Mouse (Mus musculus) liver, embryonic 15.5 days (tissue): ENCODE results near the gene Rnf167. TPM values are rescaled to one million over a fixed set of nuclear protein-coding genes. Genes with fewer than 3 reads are reported as not detected.

Experiments used
- ATAC-seq: fragments of 200-750 bp; cut with Nextera tagmentation; 2 replicates; pipeline ENCODE4 v1.8.0; 2017; ENCODE audit warnings: moderate number of reproducible peaks, mild to moderate bottlenecking, moderate library complexity; ENCODE audit not compliant: insufficient read depth
- H3K27ac ChIP-seq: fragments of 300-500 bp; sonication (generic); replicated peaks from 2 replicates; pipeline ENCODE4 v1.5.1; 2015; ENCODE audit warnings: mild to moderate bottlenecking, inconsistent platforms
- H3K27me3 ChIP-seq: fragments of 300-500 bp; sonication (generic); 2 replicates; pipeline ENCODE4 v1.6.1; 2015; ENCODE audit warnings: mild to moderate bottlenecking, inconsistent platforms
- H3K36me3 ChIP-seq: fragments of 300-500 bp; sonication (generic); replicated peaks from 2 replicates; pipeline ENCODE4 v1.6.1; 2015; ENCODE audit warnings: moderate library complexity, mild to moderate bottlenecking, inconsistent platforms
- H3K4me1 ChIP-seq: fragments of 300-500 bp; sonication (generic); replicated peaks from 2 replicates; pipeline ENCODE4 v1.6.1; 2015; ENCODE audit warnings: inconsistent platforms
- H3K4me2 ChIP-seq: fragments of 300-500 bp; sonication (generic); 2 replicates; pipeline ENCODE4 v1.6.1; 2015; ENCODE audit warnings: moderate library complexity, mild to moderate bottlenecking, inconsistent platforms
- H3K4me3 ChIP-seq: fragments of 300-500 bp; sonication (generic); replicated peaks from 2 replicates; pipeline ENCODE4 v1.5.1; 2015; ENCODE audit warnings: mild to moderate bottlenecking, inconsistent platforms
- H3K9ac ChIP-seq: fragments of 300-500 bp; sonication (generic); 2 replicates; pipeline ENCODE4 v1.6.1; 2015; ENCODE audit warnings: moderate library complexity, mild to moderate bottlenecking, inconsistent platforms
- H3K9me3 ChIP-seq: fragments of 300-500 bp; sonication (generic); replicated peaks from 2 replicates; pipeline ENCODE4 v1.6.1; 2016; ENCODE audit warnings: inconsistent platforms
- WGBS: fragments of 180-500 bp; shearing (Covaris S2); methylation state at CpG from one replicate; pipeline ENCODE4 v1.1.7; 2015; ENCODE audit warnings: mixed read lengths; ENCODE audit not compliant: insufficient replicate concordance; 5-methylcytosine and 5-hydroxymethylcytosine counted together
- polyA plus RNA-seq: library from polyadenylated mRNA; unstranded; fragments of >200 nt; fragmentation: Nextera tagmentation; extraction: Ambion mirVana; gene quantifications from 2 replicates; pipeline ENCODE4 v1.2.1, GENCODE M21; 2015

Gene Rnf167
- polyA plus RNA-seq, 1 experiment from 2014 or later, result 76.8 TPM

- H3K27ac ChIP-seq, result no peak within 1 kb of the TSS
- peaks cover 16% of the 10 kb centered on the region for H3K4me1 ChIP-seq
- peak within 1 kb of the TSS; percentile 37; the same call in 1 of the 2 replicates for H3K9ac ChIP-seq
- no peaks in the 10 kb centered on the region for H3K9me3 ChIP-seq
- 17% methylated on average over 21 of the region's 21 CpGs for WGBS
- ATAC-seq, result no peak
- H3K4me2 ChIP-seq, result peak within 1 kb of the TSS; percentile 88
- H3K27me3 ChIP-seq, result 0 out of 2 replicates have a peak, but pooled peaks cover 7% of the 10 kb centered on the region
- H3K36me3 ChIP-seq, result peaks cover 23% of the 10 kb centered on the region; the same call in 1 of the 2 replicates
- peak within 1 kb of the TSS; percentile 54 for H3K4me3 ChIP-seq
Observed at GRCm38 (mm10) chr11:70615516-70616093, 31.4 kb upstream of the Rnf167 start, which contains the start of gene 4930544D05Rik. 4930544D05Rik (plus strand) TSS chr11:70615848.

GRCm38 (mm10) chr11:70619101-70619500, 27.9 kb upstream of the Rnf167 start, which contains the start of gene Chrne:
Chrne (minus strand) TSS chr11:70619216.
- H3K9ac ChIP-seq, result no peak within 1 kb of the TSS
- H3K4me1 ChIP-seq, result peaks cover 18% of the 10 kb centered on the region
- 0 out of 2 replicates have a peak, but pooled peaks cover 7% of the 10 kb centered on the region for H3K27me3 ChIP-seq
- H3K27ac ChIP-seq, result no peak within 1 kb of the TSS
- WGBS, result 68% methylated on average over 1 of the region's 1 CpGs
- ATAC-seq, result no peak
- no peak within 1 kb of the TSS for H3K4me2 ChIP-seq
- H3K9me3 ChIP-seq, result no peaks in the 10 kb centered on the region
- no peak within 1 kb of the TSS for H3K4me3 ChIP-seq
- H3K36me3 ChIP-seq, result no peaks in the 10 kb centered on the region

- H3K9me3 ChIP-seq, result no peaks in the 10 kb centered on the region
- H3K9ac ChIP-seq, result no peak overlapping the region
- H3K27ac ChIP-seq, result no peak overlapping the region
- 51% methylated on average over 7 of the region's 7 CpGs for WGBS
- H3K36me3 ChIP-seq, result no peaks in the 10 kb centered on the region
- H3K4me1 ChIP-seq, result peaks cover 7% of the 10 kb centered on the region; the same call in 1 of the 2 replicates
- no peak for ATAC-seq
- H3K4me2 ChIP-seq, result no peak overlapping the region
- H3K4me3 ChIP-seq, result no peak overlapping the region
- no peaks in the 10 kb centered on the region for H3K27me3 ChIP-seq
Observed at GRCm38 (mm10) chr11:70621972-70622814, 24.8 kb upstream of the Rnf167 start.

GRCm38 (mm10) chr11:70623053-70623742, 23.8 kb upstream of the Rnf167 start:
- no peaks in the 10 kb centered on the region for H3K27me3 ChIP-seq
- peaks cover 7% of the 10 kb centered on the region; the same call in 1 of the 2 replicates for H3K4me1 ChIP-seq
- WGBS, result 74% methylated on average over 10 of the region's 10 CpGs
- H3K36me3 ChIP-seq, result no peaks in the 10 kb centered on the region
- no peaks in the 10 kb centered on the region for H3K9me3 ChIP-seq
- H3K4me2 ChIP-seq, result no peak overlapping the region
- H3K4me3 ChIP-seq, result no peak overlapping the region
- no peak overlapping the region for H3K9ac ChIP-seq
- no peak overlapping the region for H3K27ac ChIP-seq
- ATAC-seq, result no peak

GRCm38 (mm10) chr11:70625473-70625872, 21.6 kb upstream of the Rnf167 start:
- Histone ChIP-seq H3K4me1 (peaks cover 17% of the 10 kb centered on the region), H3K36me3 (no peaks in the 10 kb centered on the region), H3K4me3 (no peak overlapping the region), H3K27ac (no peak overlapping the region), H3K9me3 (no peaks in the 10 kb centered on the region), H3K4me2 (no peak overlapping the region), H3K27me3 (no peaks in the 10 kb centered on the region), H3K9ac (no peak overlapping the region)
- no peak for ATAC-seq
- 29% methylated on average over 4 of the region's 4 CpGs for WGBS

- no peak overlapping the region for H3K9ac ChIP-seq
- H3K27ac ChIP-seq, result no peak overlapping the region
- no peak overlapping the region for H3K4me3 ChIP-seq
- H3K27me3 ChIP-seq, result no peaks in the 10 kb centered on the region
- WGBS, result 58% methylated on average over 4 of the region's 4 CpGs
- peaks cover 20% of the 10 kb centered on the region for H3K4me1 ChIP-seq
- no peak overlapping the region for H3K4me2 ChIP-seq
- H3K9me3 ChIP-seq, result no peaks in the 10 kb centered on the region
- H3K36me3 ChIP-seq, result no peaks in the 10 kb centered on the region
- ATAC-seq, result no peak
Observed at GRCm38 (mm10) chr11:70626877-70627276, 20.2 kb upstream of the Rnf167 start.

GRCm38 (mm10) chr11:70628431-70628830, 18.6 kb upstream of the Rnf167 start:
- H3K27ac ChIP-seq, result no peak overlapping the region
- no peak overlapping the region for H3K9ac ChIP-seq
- peaks cover 17% of the 10 kb centered on the region for H3K4me1 ChIP-seq
- no peak for ATAC-seq
- no peaks in the 10 kb centered on the region for H3K9me3 ChIP-seq
- no peak overlapping the region for H3K4me3 ChIP-seq
- no peaks in the 10 kb centered on the region for H3K27me3 ChIP-seq
- H3K4me2 ChIP-seq, result no peak overlapping the region
- 48% methylated on average over 2 of the region's 2 CpGs for WGBS
- H3K36me3 ChIP-seq, result no peaks in the 10 kb centered on the region

GRCm38 (mm10) chr11:70629557-70629956, 17.5 kb upstream of the Rnf167 start:
- ATAC-seq, result no peak
- Histone ChIP-seq H3K27me3 (no peaks in the 10 kb centered on the region), H3K9ac (no peak overlapping the region), H3K4me1 (peaks cover 17% of the 10 kb centered on the region), H3K4me3 (no peak overlapping the region), H3K4me2 (no peak overlapping the region), H3K36me3 (no peaks in the 10 kb centered on the region), H3K9me3 (no peaks in the 10 kb centered on the region), H3K27ac (no peak overlapping the region)
- 34% methylated on average over 5 of the region's 5 CpGs for WGBS

- 36% methylated on average over 7 of the region's 7 CpGs for WGBS
- ATAC-seq, result no peak
- Histone ChIP-seq H3K9ac (peak overlapping the region; percentile 18; the same call in 1 of the 2 replicates), H3K4me2 (peak overlapping the region; percentile 7; the same call in 1 of the 2 replicates), H3K4me3 (no peak overlapping the region), H3K9me3 (no peaks in the 10 kb centered on the region), H3K4me1 (peaks cover 17% of the 10 kb centered on the region), H3K36me3 (no peaks in the 10 kb centered on the region), H3K27me3 (no peaks in the 10 kb centered on the region), H3K27ac (peak overlapping the region; percentile 53)
Observed at GRCm38 (mm10) chr11:70630129-70630528, 16.9 kb upstream of the Rnf167 start.

- Histone ChIP-seq H3K9me3 (no peaks in the 10 kb centered on the region), H3K4me1 (peaks cover 42% of the 10 kb centered on the region), H3K9ac (no peak overlapping the region), H3K36me3 (no peaks in the 10 kb centered on the region), H3K4me3 (no peak overlapping the region), H3K27ac (no peak overlapping the region), H3K27me3 (no peaks in the 10 kb centered on the region), H3K4me2 (no peak overlapping the region)
- WGBS, result 68% methylated on average over 4 of the region's 4 CpGs
- ATAC-seq, result no peak
Observed at GRCm38 (mm10) chr11:70635601-70636000, 11.4 kb upstream of the Rnf167 start.

- Histone ChIP-seq H3K4me1 (peaks cover 49% of the 10 kb centered on the region), H3K4me2 (no peak overlapping the region), H3K9me3 (no peaks in the 10 kb centered on the region), H3K27me3 (no peaks in the 10 kb centered on the region), H3K36me3 (no peaks in the 10 kb centered on the region), H3K4me3 (no peak overlapping the region), H3K27ac (peak overlapping the region; percentile 90), H3K9ac (0 out of 2 replicates have a peak overlapping the region, but pooled peaks have one; percentile 12)
- no peak for ATAC-seq
- 93% methylated on average over 1 of the region's 1 CpGs for WGBS
Observed at GRCm38 (mm10) chr11:70637764-70638163, 9.3 kb upstream of the Rnf167 start.
